Mouse (Mus musculus) kidney, embryonic 15.5 days (tissue): ENCODE results near the gene Gbp8. TPM values are rescaled to one million over a fixed set of nuclear protein-coding genes. Genes with fewer than 3 reads are reported as not detected.
"Not testable (repeated sequence)": the region's sequence is repeated elsewhere in the genome, so short reads cannot be mapped to it uniquely, and the experiment has no call there.

Experiments
- ATAC-seq: fragments of 200-750 bp; cut with Nextera tagmentation; replicated peaks from 2 replicates; pipeline ENCODE4 v1.8.0; 2017; ENCODE audit warnings: moderate TSS enrichment; ENCODE audit not compliant: low FRiP score
- H3K27ac ChIP-seq: fragments of 300-500 bp; sonication (generic); 2 replicates; pipeline ENCODE4 v1.5.1; 2015; ENCODE audit warnings: mild to moderate bottlenecking, inconsistent platforms
- H3K27me3 ChIP-seq: fragments of 300-500 bp; sonication (generic); 2 replicates; pipeline ENCODE4 v1.6.1; 2015; ENCODE audit warnings: inconsistent platforms
- H3K36me3 ChIP-seq: fragments of 300-500 bp; sonication (generic); 2 replicates; pipeline ENCODE4 v1.6.1; 2015; ENCODE audit warnings: inconsistent platforms
- H3K4me1 ChIP-seq: fragments of 300-500 bp; sonication (generic); 2 replicates; pipeline ENCODE4 v1.6.1; 2015; ENCODE audit warnings: inconsistent platforms
- H3K4me2 ChIP-seq: fragments of 300-500 bp; sonication (generic); 2 replicates; pipeline ENCODE4 v1.6.1; 2015; ENCODE audit warnings: moderate library complexity, mild to moderate bottlenecking, inconsistent platforms
- H3K4me3 ChIP-seq: fragments of 300-500 bp; sonication (generic); replicated peaks from 2 replicates; pipeline ENCODE4 v1.5.1; 2015; ENCODE audit warnings: mild to moderate bottlenecking, inconsistent platforms
- H3K9ac ChIP-seq: fragments of 300-500 bp; sonication (generic); 2 replicates; pipeline ENCODE4 v1.6.1; 2015; ENCODE audit warnings: mild to moderate bottlenecking, inconsistent platforms
- H3K9me3 ChIP-seq: fragments of 300-500 bp; sonication (generic); replicated peaks from 2 replicates; pipeline ENCODE4 v1.6.1; 2016; ENCODE audit warnings: inconsistent platforms
- whole genome bisulfite sequencing: fragments of 180-500 bp; shearing (Covaris S2); methylation state at CpG from one replicate; pipeline ENCODE4 v1.1.7; 2015; ENCODE audit warnings: mixed read lengths; 5-methylcytosine and 5-hydroxymethylcytosine counted together
- polyA plus RNA-seq: library from polyadenylated mRNA; unstranded; fragments of >200 nt; fragmentation: Nextera tagmentation; extraction: Ambion mirVana; gene quantifications from 2 replicates; pipeline ENCODE4 v1.2.1, GENCODE M21; 2015

The Gbp8 gene
- 0.54 and 0.91 TPM in 2 replicates for polyA plus RNA-seq

DNA sequence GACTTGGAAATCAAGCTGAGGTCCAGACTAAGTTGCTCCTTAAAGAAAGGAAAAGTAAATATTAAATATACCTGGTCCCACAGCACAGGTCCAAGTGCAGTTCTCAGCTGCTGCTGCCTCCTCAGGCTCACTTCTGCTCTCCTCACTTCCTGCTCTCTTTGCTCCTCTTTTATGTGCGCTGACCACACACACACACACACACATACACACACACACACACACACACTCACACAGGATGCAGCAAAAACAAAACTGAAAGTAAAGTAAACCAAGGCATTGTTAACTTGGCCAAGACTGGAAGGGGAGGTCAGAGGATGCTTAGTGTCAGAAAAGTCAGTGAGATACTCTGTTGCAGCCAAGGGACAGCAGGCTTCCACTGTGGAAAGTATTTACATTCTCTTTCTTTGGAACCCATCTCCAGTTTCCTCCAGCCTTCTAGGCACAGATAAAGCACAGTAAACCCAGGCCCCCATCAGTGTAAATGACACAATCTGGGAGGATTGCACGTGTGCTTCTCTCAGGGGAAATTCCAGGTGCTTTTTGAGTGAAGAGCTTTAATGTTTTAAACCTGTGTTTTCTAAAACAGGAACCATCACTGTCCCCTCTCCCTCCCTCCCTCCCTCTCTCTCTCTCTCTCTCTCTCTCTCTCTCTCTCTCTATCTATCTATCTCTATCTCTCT lies at the start of gene Gbp8, which contains the start of the genes Gbp9 and Gbp4:
TSS of gene Gbp8 (minus strand) at position 132 of the 680 bp plus-strand sequence.
TSS of gene Gbp9 (minus strand) at position 131 of the 680 bp plus-strand sequence.
TSS of gene Gbp4 (minus strand) at position 178 of the 680 bp plus-strand sequence.
- not testable (repeated sequence) for ATAC-seq, H3K27me3 ChIP-seq, H3K9me3 ChIP-seq, H3K4me3 ChIP-seq, H3K9ac ChIP-seq, H3K4me1 ChIP-seq, H3K36me3 ChIP-seq, H3K27ac ChIP-seq, H3K4me2 ChIP-seq
- WGBS: 18% methylated on average over 2 of the region's 2 CpGs

DNA sequence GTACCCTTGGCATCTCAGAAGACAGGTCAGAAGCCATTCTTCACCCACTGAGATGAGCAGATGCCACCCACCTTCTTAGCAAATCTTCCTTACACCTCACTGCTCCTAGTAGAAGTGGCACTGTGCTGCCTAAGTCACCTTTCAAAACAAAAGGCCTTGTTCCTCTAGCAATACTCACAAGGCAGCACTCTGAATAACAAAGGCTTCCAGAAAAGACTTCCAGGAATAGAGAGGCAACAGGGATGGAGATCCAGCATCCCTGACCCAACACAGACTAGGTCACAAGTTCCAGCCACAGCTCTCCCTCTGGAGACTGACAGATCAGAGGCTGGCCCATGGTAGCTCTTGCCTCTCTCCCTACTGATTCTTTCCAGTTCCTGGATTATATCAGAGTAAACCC lies 42.1 kb upstream of the Gbp8 start:
- Histone ChIP-seq H3K9me3 (no peaks in the 10 kb centered on the region), H3K4me3 (no peak overlapping the region), H3K9ac (no peak overlapping the region), H3K36me3 (no peaks in the 10 kb centered on the region), H3K27ac (no peak overlapping the region), H3K4me2 (no peak overlapping the region), H3K27me3 (no peaks in the 10 kb centered on the region), H3K4me1 (no peaks in the 10 kb centered on the region)
- ATAC-seq: no peak

DNA sequence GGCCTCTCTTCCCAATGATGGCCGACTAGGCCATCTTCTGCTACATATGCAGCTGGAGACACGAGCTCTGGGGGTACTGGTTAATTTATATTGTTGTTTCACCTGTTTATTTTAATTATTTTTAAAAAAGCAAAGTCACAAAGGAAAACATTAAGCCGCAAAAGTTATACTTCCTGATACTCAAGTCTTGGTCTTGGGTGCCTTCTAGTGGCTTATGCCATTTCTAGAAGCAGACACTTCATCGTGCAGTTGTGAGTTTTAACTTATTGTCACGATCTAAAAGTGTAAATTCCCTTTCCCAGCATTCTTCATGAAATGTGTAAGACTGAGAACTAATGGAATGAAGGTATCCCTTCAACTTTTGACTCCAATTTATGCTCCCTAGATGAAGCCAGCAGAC lies 17.2 kb upstream of the Gbp8 start:
- Histone ChIP-seq H3K9ac (no peak overlapping the region), H3K4me2 (no peak overlapping the region), H3K27me3 (no peaks in the 10 kb centered on the region), H3K27ac (no peak overlapping the region), H3K9me3 (no peaks in the 10 kb centered on the region), H3K4me1 (no peaks in the 10 kb centered on the region), H3K36me3 (no peaks in the 10 kb centered on the region), H3K4me3 (no peak overlapping the region)
- WGBS: 81% methylated on average over 5 of the region's 5 CpGs
- no peak for ATAC-seq

DNA sequence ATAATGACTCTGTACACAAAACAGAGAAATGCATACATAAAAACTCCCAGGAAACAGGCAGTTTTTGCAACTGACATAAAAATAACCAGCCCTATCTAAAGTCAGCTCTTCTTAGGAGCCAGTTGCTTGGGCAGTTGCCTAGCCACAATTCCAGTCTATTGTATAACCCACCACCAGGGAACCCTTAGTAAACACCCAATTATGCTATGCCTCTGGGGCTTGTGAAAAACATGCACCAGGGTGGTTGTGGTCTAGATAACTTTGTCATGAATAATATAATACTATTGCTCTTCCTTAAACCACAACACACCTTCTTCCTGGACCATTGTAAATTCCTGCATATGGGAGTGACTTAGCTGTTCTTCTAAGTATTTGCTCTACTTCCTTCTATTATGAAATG lies 14.7 kb upstream of the Gbp8 start:
- Histone ChIP-seq H3K9me3 (no peaks in the 10 kb centered on the region), H3K27ac (no peak overlapping the region), H3K4me2 (no peak overlapping the region), H3K4me1 (no peaks in the 10 kb centered on the region), H3K9ac (no peak overlapping the region), H3K4me3 (no peak overlapping the region), H3K36me3 (no peaks in the 10 kb centered on the region), H3K27me3 (no peaks in the 10 kb centered on the region)
- ATAC-seq: no peak

DNA sequence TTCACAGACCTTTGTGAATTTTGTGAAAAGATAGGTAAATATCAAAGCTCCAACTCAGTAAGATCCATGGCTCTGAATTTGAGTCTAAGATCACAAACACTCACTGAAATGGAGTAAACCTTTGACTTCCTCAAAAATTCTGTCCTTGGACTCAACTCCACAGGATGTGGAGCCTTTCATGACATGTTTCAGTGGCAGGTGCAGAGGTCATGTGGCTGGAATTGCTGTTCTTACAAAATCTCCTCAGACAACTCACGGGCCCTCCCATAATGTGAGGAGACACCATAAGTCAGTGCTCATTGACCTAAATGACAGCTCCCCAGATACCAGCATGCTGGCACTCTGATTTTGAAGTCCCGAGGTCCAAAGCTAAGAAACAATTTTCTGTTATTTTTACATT lies 8.7 kb upstream of the Gbp8 start:
- not testable (repeated sequence) for H3K4me2 ChIP-seq, H3K9me3 ChIP-seq, H3K36me3 ChIP-seq, H3K9ac ChIP-seq, ATAC-seq, H3K4me3 ChIP-seq, H3K4me1 ChIP-seq, H3K27me3 ChIP-seq, H3K27ac ChIP-seq
- WGBS: 59% methylated on average over 2 of the region's 2 CpGs

DNA sequence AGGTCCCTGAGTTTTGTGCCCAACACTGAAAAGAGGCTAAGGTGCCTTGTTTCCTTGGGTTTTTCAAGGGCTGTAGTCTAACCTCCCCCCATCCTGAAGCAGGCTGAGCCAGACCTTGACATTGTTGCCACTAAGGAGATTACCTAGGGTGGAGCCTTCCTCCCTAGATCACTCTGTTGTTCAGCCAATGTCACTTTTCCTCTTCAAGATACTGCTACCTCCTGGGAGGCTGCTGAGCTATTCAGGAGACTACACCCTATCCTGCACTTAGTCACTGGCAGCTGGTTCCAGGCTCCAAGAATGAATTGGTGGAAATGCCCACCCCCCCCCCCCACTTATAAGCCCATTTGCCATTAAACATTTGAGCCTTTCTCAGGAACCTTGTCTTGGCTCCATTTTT lies 7.1 kb upstream of the Gbp8 start:
- no peak overlapping the region; the same call in 1 of the 2 replicates for H3K27ac ChIP-seq
- no peaks in the 10 kb centered on the region for H3K4me1 ChIP-seq
- no peaks in the 10 kb centered on the region for H3K27me3 ChIP-seq
- no peak overlapping the region for H3K4me3 ChIP-seq
- no peaks in the 10 kb centered on the region for H3K36me3 ChIP-seq
- H3K4me2 ChIP-seq: no peak overlapping the region
- H3K9me3 ChIP-seq: no peaks in the 10 kb centered on the region
- no peak overlapping the region for H3K9ac ChIP-seq
- no peak for ATAC-seq

DNA sequence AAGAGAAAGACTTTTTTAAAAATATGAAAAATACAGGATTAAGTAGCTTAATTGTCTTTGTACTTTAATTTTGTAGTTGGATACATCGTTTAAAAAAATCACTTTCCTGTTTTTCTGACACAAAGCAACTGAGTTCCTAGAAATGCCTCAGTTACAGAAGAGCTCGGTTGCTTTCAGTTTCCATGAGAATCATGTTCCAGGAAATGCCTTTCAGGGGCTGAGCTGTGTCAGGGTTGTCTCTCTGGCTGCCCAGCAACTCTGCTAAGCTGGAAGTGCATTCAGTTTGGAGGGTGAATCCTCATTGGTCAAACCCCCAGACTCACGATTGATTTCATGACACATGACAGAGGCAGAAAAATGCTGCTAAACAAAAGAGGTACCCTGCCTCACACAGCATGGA lies 6.4 kb upstream of the Gbp8 start:
- H3K4me1 ChIP-seq, H3K27me3 ChIP-seq, H3K4me2 ChIP-seq, H3K9ac ChIP-seq, H3K36me3 ChIP-seq, H3K27ac ChIP-seq, ATAC-seq, H3K9me3 ChIP-seq, H3K4me3 ChIP-seq: not testable (repeated sequence)
- 55% methylated on average over 3 of the region's 3 CpGs for WGBS

DNA sequence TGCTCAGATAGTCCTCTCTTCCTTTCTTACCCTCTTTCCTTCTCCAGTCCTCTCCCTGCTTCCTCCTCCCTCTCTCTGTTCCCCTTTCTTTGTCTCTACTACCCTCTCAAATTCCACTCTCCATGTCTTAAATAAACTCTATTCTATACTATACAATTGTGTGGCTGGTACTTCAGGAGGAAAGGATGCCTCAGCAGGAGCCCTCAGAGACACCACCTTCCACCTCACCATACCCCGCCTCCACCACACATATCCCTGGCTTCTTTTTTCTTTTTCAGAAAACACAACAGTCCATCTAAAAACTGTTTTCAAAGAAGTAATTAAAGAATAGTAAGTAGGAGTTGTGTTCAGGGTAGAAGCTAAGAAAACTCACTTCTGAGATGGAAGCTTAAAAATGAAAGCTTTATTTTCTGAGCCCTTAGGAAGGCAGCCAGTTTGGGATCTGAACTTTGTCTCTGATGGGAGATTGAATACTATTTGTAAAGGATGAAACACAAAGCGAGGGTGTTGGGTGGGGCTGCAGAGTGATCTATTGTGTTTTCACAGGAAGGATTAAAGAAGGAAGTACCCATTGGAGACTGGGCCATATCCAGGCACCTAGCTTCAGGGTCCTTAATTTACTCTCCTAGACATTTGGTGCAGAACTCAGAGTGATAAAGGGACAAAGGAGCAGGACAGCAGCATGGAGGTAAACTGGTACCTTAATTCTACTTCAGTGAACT lies 910 bp upstream of the Gbp8 start:
- H3K36me3 ChIP-seq, H3K27ac ChIP-seq, H3K9ac ChIP-seq, ATAC-seq, H3K9me3 ChIP-seq, H3K4me3 ChIP-seq, H3K27me3 ChIP-seq, H3K4me2 ChIP-seq, H3K4me1 ChIP-seq: not testable (repeated sequence)
- 67% methylated on average over 2 of the region's 2 CpGs for WGBS

DNA sequence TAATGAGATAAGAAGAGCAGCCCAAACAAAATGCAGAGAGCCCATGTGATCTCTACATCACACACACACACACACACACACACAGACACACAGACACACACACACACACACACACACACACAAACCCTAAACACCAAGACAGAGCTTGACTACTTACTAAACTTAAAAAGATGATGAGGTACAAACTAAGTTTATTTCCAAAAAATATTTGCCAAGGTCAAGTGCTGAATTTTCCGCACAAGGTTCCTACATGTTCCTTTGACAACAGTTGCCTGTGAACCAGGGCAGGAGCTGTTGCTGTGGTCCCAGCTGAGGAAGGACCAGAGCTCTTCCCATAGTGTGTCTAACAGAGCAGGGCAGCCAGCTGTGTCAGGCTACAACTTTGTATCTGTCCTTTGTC lies 434 bp downstream of the Gbp8 start:
- Histone ChIP-seq H3K36me3 (no peaks in the 10 kb centered on the region), H3K27me3 (no peaks in the 10 kb centered on the region), H3K4me2 (no peak overlapping the region), H3K4me3 (no peak overlapping the region), H3K9ac (no peak overlapping the region), H3K9me3 (no peaks in the 10 kb centered on the region), H3K4me1 (no peaks in the 10 kb centered on the region), H3K27ac (no peak overlapping the region)
- ATAC-seq: no peak
- WGBS: 97% methylated on average over 1 of the region's 1 CpGs

DNA sequence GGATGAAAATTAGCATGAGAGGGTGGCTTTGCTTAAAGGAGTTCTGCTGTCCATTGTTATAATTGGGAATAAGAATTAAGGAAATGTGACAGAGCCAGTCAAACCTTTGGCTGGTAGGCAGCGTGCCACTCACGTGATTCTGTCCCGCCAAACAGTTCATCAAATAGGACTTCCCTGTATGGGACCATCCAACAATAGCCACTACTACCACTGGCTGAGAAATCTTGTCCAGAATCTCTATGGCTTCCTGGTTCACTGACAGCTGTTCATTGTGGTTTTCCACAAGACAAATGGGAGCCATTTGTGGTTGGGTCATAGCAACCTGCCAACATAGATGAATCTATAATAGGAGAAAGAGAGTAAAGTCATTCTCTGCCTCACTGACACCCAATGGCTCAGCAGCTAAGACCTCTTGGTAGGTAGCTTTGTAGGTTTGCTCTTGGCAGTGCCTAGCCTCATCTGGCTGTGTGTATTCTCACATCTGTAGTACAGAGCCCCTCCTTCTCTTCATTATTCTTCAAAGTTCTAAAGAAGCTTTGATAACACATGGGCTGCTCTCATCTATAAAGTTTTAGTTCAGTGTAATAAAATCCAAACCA lies 2.5 kb downstream of the Gbp8 start:
- WGBS: 82% methylated on average over 3 of the region's 3 CpGs
- not testable (repeated sequence) for ATAC-seq, H3K4me2 ChIP-seq, H3K27ac ChIP-seq, H3K9me3 ChIP-seq, H3K36me3 ChIP-seq, H3K9ac ChIP-seq, H3K4me1 ChIP-seq, H3K4me3 ChIP-seq, H3K27me3 ChIP-seq

DNA sequence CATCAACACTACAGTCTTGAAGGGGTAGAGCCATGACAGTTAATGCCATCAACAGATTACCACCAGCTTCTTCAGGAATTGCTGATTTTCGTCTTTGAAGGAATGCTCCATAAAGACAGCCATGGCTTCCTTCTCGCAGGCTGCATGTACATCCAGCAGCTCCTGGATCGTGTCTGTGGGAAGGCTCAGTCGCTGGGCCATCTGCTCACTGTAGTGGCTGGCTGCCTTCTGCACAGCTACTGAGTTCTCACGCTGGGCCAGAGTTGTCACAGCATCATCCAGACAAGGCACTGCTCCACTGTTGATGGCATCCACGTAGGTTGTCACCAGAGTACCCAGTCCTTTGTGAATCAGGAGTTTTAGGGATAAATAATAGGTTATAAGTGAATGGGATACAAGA lies 17.6 kb downstream of the Gbp8 start:
- H3K36me3 ChIP-seq, H3K4me3 ChIP-seq, H3K9me3 ChIP-seq, H3K4me1 ChIP-seq, H3K9ac ChIP-seq, H3K27ac ChIP-seq, H3K27me3 ChIP-seq, H3K4me2 ChIP-seq, ATAC-seq: not testable (repeated sequence)
- WGBS: 84% methylated on average over 6 of the region's 6 CpGs

DNA sequence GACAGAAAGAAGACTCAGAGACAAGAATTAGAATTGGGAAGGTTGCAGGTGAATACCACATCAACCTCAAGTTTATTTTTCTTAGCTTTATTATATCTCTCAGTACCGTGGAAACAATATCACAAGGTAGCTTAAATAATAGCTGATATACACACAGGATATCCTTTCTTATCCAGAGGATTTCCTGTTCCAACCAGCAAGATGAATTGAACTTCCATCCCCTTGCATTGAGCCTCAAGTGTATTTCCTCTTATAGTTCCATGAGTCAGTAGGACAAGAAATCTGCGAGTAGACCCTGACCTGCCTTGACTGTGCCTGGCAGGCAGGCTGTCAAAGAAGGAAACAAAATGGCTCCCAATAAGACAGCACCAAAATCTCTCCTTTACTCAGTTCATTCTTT lies 23.6 kb downstream of the Gbp8 start:
- Histone ChIP-seq H3K27ac (no peak overlapping the region), H3K36me3 (no peaks in the 10 kb centered on the region), H3K9me3 (no peaks in the 10 kb centered on the region), H3K27me3 (no peaks in the 10 kb centered on the region), H3K9ac (no peak overlapping the region), H3K4me3 (no peak overlapping the region), H3K4me1 (no peaks in the 10 kb centered on the region), H3K4me2 (no peak overlapping the region)
- ATAC-seq: no peak
- WGBS: 80% methylated on average over 2 of the region's 2 CpGs
